Mouse (Mus musculus) layer of hippocampus, postnatal 25 days (tissue): Measurements from ENCODE around the gene Hbb-bh2. TPM values are rescaled to one million over a fixed set of nuclear protein-coding genes. Genes with fewer than 3 reads are reported as not detected.
A peak's percentile ranks its signal among the peaks of the same experiment; 100 is the strongest.
"Not testable (repeated sequence)": the region's sequence is repeated elsewhere in the genome, so short reads cannot be mapped to it uniquely, and the experiment has no call there.

Experiments used
- DNase-seq, 2 experiments: peaks; one replicate each; pipeline ENCODE4 v3.0.0; 2022; ENCODE audit warnings: mixed read lengths in 2 of 2, low spot score in 1 of 2; ENCODE audit errors: extremely low spot score in 1 of 2
- total RNA-seq, 2 experiments: library from RNA; stranded (reverse); gene quantifications; 2 replicates each; pipeline ENCODE4 v1.2.3; 2021

Gene Hbb-bh2
- total RNA-seq, 2 experiments from 2014 or later = not detected

DNA sequence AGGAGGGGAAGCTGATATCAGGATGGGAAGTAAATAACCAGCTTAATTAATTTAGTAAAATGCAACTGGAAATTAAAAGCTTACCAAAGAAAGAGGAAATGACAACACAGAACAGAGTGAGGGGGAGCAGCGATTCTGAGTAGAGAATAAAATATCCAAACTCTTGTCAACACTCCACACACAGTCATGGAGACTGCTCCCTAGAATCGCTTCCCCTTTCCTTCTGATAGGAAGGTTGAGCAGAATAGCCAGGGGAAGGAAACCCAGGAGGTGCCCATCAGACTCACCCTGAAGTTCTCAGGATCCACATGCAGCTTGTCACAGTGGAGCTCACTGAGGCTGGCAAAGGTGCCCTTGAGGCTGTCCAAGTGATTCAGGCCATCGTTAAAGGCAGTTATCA lies 27.2 kb downstream of the Hbb-bh2 start:
- not testable (repeated sequence) for DNase-seq

DNA sequence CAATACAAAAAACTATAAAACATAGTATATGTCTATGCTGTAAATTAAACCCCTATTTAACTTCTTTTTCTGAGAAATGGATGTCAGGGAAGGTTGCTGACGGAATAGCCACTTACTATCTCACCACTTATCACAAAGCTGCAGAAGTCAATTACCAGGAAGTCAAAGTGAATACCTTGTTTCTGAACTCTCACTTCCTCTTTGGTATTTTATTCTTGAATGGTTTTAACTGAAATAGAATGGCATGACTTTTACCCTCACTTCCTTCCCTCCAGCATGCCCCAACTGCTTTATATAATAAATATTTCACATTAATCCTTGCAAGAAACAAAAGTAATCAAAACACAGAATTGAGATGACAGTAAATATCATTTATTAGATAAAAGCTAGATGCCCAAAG lies 28.1 kb downstream of the Hbb-bh2 start:
- no peak for DNase-seq

DNA sequence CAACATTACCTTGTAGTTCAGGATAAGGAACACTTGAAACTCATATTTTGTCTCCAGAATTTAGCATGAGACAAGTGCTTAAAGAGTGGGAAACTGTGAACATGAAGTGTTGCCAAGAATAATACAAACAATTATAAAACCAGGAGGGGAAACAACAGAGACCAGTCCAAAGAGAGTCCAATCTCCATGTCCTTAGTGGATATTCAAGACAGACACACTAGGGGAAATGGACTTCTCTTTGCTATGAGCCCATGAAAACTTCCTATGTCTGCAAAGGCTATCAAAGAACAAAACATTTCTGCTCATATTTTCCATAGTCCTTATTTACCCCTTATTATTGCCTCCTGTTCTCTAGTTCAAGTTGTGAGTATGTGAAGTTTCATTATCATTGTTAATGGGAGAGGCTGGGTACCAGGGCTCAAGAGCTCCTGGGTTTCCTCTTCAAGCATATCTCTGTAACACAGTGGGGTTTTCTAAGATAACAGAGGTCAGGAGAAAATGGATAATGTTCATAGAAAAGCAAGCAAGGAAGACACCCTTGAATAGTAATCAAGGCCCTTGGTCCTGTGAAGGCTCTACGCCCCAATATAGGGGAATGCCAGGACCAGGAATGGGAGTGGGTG lies 29.0 kb downstream of the Hbb-bh2 start:
- DNase-seq = no peak

DNA sequence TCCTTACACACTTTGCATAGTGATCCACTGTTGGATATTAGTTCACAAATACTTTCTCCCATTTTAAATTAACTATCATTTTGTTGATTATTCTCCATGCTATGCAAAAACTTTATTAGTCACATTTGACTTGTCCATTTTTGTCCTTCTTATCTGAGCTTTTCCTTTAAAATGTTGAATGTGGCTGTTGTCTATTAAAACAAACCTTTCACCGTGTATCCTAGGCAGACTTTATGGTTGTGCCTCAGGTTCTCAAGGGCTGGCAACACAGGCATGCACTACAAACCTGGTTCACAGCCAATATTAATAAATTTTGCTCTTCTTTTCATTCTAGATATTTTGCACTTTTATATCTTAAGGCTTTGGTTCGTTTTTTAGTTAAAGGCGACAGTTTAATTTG lies 29.6 kb downstream of the Hbb-bh2 start:
- no peak for DNase-seq

DNA sequence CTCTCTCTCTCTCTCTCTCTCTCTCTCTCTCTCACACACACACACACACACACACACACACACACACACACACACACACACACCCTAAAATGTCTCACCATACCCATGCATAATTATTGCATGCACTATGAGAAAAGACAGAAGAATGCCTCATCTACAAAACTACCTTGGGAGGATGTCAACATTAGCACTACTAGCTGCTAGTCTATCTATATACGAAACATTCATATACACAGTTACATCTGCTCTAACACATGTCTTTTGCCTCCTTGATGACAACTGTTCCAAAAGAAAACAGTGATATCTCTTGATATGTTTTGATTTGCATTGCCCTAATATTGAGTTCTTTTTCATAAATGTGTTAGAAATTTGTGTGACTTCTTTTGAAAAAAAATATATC lies 30.0 kb downstream of the Hbb-bh2 start:
- no peak for DNase-seq

DNA sequence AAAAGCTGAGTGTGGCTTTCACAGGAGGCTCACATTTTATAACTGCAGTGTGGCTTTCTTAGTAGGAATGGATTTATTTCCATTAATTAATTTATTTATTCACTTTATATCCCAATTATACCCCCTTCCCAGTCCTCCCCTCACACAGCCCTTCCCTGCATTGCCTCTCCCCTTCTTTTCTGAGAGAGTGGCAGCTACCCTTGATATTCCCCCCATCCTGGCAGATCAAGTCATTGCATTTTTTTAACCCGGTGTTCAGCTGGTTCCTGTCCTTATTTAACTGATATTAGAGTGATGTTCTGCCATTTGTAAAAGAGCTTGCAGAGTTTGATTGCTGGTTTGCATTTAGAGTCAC lies 30.5 kb downstream of the Hbb-bh2 start:
- DNase-seq = no peak

DNA sequence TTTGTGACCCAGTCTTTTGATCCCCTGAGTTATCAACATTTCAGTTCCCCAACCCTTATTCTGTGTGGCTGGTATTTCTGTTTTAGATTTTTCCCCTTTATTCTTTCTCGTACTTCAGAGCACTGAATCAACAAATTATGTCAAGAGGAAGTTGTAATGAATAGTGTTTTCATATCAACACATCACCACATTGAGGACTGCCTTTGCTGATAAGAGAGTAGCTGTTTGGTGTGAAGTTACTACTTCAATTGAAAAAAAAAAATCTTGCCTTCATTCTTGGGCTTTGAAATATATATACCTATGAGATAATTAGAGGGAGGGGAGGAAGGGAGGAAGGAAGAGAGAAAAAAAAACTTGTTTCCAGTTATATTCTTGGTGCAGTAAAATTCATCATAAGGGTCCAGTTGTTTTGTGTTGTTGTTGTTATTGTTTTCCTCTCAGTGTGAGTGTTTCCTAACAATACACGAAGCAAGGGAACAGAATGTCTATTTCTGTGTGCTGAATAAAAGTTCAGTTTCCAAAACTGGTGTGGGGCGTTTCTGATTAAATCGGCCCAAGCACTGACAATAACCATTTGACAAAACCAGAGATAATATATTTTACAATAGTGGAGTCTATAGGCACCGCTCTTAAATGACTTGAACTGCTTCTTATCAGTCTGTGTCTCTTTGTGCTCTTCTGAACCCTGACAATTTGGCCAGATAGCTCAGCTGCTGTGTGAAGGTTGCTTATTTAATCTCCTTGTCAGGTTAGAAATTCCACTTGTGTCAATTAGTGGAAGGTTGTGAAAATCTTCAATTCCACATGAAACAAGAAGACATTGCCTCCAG lies 31.1 kb downstream of the Hbb-bh2 start:
- no peak for DNase-seq

DNA sequence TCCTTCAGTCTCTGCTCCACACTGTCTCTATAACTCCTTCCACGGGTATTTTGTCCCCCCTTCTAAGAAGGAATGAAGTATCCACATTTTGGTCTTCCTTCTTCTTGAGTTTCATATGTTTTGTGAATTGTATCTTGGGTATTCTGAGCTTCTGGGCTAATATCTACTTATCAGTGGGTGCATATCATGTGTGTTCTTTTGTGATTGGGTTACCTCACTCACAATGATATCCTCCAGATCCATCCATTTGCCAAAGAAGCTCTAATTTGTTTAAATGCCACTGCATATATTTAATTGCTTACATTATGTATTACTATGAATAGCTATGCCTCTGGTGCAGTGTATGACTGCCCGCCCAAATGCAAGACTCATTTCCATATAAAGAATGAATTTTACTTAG lies 32.2 kb downstream of the Hbb-bh2 start:
- DNase-seq = not testable (repeated sequence)

DNA sequence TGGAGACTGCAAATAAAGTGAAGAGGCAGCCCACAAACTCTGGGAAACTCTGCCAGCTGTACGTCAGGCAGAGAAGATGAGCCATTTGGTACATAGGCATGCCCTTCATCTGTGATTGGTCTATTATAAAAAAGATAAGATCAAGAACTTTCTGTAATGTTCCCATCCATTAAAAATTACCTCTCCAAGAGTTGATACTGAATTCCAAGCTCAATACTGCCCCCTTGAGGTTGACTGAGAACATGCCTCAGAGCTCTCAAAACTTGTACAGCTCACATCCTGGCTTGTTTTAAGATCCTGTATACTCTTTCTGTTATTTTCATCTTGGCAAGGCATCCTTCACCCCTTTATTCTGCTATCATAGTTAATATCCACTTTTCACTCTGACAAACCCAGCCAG lies 33.5 kb downstream of the Hbb-bh2 start:
- peak in 1 of 2 experiments; percentile 3 for DNase-seq

DNA sequence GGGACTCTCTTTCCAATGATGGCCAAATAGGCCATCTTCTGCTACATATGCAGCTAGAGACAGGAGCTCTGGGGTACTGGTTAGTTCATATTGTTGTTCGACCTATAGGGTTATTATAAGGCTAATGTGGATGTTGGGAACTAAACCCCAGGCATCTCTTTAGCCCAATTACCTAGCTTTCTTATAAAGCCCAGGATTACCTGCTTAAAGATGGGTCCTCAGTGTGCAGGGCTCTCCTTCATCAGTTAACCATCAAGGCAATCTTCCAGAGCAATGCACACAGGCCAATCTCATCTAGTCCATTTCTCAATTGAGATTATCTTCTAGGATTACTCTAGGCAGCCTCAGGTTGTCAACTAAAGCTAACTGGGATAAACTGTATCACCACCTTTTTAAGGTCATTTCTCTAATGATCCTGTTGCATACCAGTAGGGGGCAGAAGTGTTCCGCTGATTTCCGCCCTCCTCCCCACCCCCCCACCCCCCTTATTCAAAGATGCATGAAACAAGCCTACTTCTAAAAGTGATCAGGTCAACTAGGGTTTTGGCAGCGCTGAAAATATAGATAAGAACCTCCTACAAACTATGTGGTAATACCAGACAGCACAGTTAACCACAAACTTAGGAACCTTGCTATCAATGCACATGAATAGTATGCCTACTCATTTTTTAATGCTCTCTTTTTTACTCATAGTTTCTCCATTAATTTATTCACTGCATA lies 47.5 kb downstream of the Hbb-bh2 start:
- DNase-seq = no peak

DNA sequence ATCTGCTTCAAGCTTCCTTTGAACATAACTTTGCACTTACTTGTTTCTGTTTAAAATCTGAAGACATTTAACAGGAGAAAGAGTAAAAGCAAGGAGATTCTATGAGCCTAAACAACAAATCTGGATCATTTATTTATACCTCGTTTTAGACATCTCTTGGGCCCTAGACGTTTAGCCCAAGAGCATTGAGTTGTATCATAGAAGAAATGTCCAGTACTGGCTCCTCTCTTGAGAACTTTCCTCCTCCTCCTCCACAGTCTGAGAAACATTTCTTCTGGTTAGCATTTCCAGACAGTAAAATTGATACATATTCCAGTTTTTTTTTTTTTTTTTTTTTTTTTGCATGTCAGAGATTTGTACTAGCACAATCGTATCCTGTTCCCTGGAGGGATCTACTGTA lies 48.6 kb downstream of the Hbb-bh2 start, which contains the start of gene Olfr67:
Gene Olfr67, minus strand, starts transcription at position 101 of the 400 bp plus-strand sequence.
- DNase-seq = no peak

Other genes starting within 250 kb of the Hbb-bh2 start
- gene Olfr619, start 239.9 kb downstream of the Hbb-bh2 start, total RNA-seq = not detected
- gene Olfr620, start 228.0 kb downstream of the Hbb-bh2 start, total RNA-seq = not detected
- not detected for gene Olfr622, start 197.8 kb downstream of the Hbb-bh2 start, total RNA-seq
- not detected for gene Olfr623, start 176.8 kb downstream of the Hbb-bh2 start, total RNA-seq
- gene Olfr624, start 169.3 kb downstream of the Hbb-bh2 start, total RNA-seq = under 1 TPM in 1 of 2 experiments, not detected in 1; 0.05 TPM
- gene Olfr625-ps1, start 157.8 kb downstream of the Hbb-bh2 start, total RNA-seq = not detected
- gene Olfr243, start 125.8 kb downstream of the Hbb-bh2 start, total RNA-seq = not detected
- gene Olfr628, start 110.1 kb downstream of the Hbb-bh2 start, total RNA-seq = not detected
- not detected for gene Olfr629, start 95.6 kb downstream of the Hbb-bh2 start, total RNA-seq
- gene Olfr630, start 83.2 kb downstream of the Hbb-bh2 start, total RNA-seq = not detected
- gene Olfr69, start 68.9 kb downstream of the Hbb-bh2 start, total RNA-seq = not detected
- not detected for gene Olfr68, start 60.8 kb downstream of the Hbb-bh2 start, total RNA-seq
- gene Olfr67, start 48.7 kb downstream of the Hbb-bh2 start, total RNA-seq = not detected
- 10 to 100 TPM; 73.9 to 75.8 TPM for gene Hbb-bt, start 26.5 kb downstream of the Hbb-bh2 start, total RNA-seq
- gene Hbb-bs, start 12.4 kb downstream of the Hbb-bh2 start, total RNA-seq = 100 to 1,000 TPM; 561 to 593 TPM
- gene Hbb-bh1, start 2.6 kb upstream of the Hbb-bh2 start, total RNA-seq = not detected
- not detected for gene Hbb-y, start 12.7 kb upstream of the Hbb-bh2 start, total RNA-seq
- gene Olfr66, start 45.7 kb upstream of the Hbb-bh2 start, total RNA-seq = not detected
- gene Olfr64, start 54.0 kb upstream of the Hbb-bh2 start, total RNA-seq = not detected
- not detected for gene Olfr65, start 63.0 kb upstream of the Hbb-bh2 start, total RNA-seq
- gene Olfr631, start 88.3 kb upstream of the Hbb-bh2 start, total RNA-seq = not detected
- not detected for gene Olfr632, start 93.8 kb upstream of the Hbb-bh2 start, total RNA-seq
- gene Olfr633, start 103.9 kb upstream of the Hbb-bh2 start, total RNA-seq = not detected
- under 1 TPM; 0.05 to 0.07 TPM for gene Olfr635, start 130.6 kb upstream of the Hbb-bh2 start, total RNA-seq
- not detected for gene Olfr638, start 158.2 kb upstream of the Hbb-bh2 start, total RNA-seq
- gene Olfr639, start 176.8 kb upstream of the Hbb-bh2 start, total RNA-seq = under 1 TPM; 0.05 to 0.16 TPM
- not detected for gene Olfr640, start 185.1 kb upstream of the Hbb-bh2 start, total RNA-seq
- not detected for gene Olfr641, start 194.9 kb upstream of the Hbb-bh2 start, total RNA-seq
- not detected for gene Olfr642, start 212.1 kb upstream of the Hbb-bh2 start, total RNA-seq
- gene 4930516K23Rik, start 220.9 kb upstream of the Hbb-bh2 start, total RNA-seq = not detected
- not detected for gene Olfr644, start 231.3 kb upstream of the Hbb-bh2 start, total RNA-seq
- not detected for gene Olfr645, start 244.9 kb upstream of the Hbb-bh2 start, total RNA-seq